Mouse (Mus musculus) heart, adult 2 months (tissue): ENCODE results near the gene Ltn1. TPM values are rescaled to one million over a fixed set of nuclear protein-coding genes. Genes with fewer than 3 reads are reported as not detected.

Experiments
- DNase-seq, 2 experiments: peaks; one replicate each; pipeline ENCODE4 v3.0.0; 2021
- H3K27ac ChIP-seq: fragments of 200-600 bp; 2 replicates; pipeline ENCODE4 v1.8.1; 2022
- H3K27me3 ChIP-seq: fragments of 200-500 bp; 2 replicates; pipeline ENCODE4 v1.6.1; 2012; ENCODE audit warnings: mild to moderate bottlenecking, low read length, inconsistent platforms, mixed read lengths; ENCODE audit not compliant: control insufficient read depth, insufficient read depth
- H3K36me3 ChIP-seq: fragments of 200-500 bp; 2 replicates; pipeline ENCODE4 v1.6.1; 2012; ENCODE audit warnings: low read length, inconsistent platforms; ENCODE audit not compliant: control insufficient read depth, insufficient read depth
- H3K4me1 ChIP-seq: fragments of 200-500 bp; 2 replicates; pipeline ENCODE4 v1.6.1; 2011; ENCODE audit warnings: low read length; ENCODE audit not compliant: control insufficient read depth, insufficient read depth
- H3K4me3 ChIP-seq: fragments of 200-600 bp; 2 replicates; pipeline ENCODE4 v1.8.1; 2022
- H3K79me2 ChIP-seq: fragments of 200-500 bp; replicated peaks from 2 replicates; pipeline ENCODE4 v1.6.1; 2012; ENCODE audit warnings: mild to moderate bottlenecking, inconsistent platforms, low read length, moderate library complexity, mixed read lengths; ENCODE audit not compliant: control insufficient read depth, insufficient read depth
- H3K9ac ChIP-seq: fragments of 200-500 bp; 2 replicates; pipeline ENCODE4 v1.6.1; 2012; ENCODE audit warnings: low read depth, mild to moderate bottlenecking, control low read depth, inconsistent platforms, low read length, mixed read lengths
- CTCF ChIP-seq: fragments of 200-600 bp; IDR thresholded peaks from 2 replicates; pipeline ENCODE4 v1.8.1; 2022; ENCODE audit warnings: antibody characterized with exemption, mild to moderate bottlenecking, moderate library complexity
- EP300 ChIP-seq: fragments of 200-500 bp; IDR thresholded peaks from 2 replicates; pipeline ENCODE4 v1.6.1; 2011; ENCODE audit warnings: low read depth, low read length, control low read depth; ENCODE audit not compliant: insufficient read depth
- POLR2A ChIP-seq: fragments of 200-500 bp; IDR thresholded peaks from 2 replicates; pipeline ENCODE4 v1.6.1; 2011; ENCODE audit warnings: mild to moderate bottlenecking, low read depth, low read length, control low read depth; ENCODE audit not compliant: insufficient read depth
- WGBS: fragments of 180-500 bp; shearing (Covaris S2); methylation state at CpG from one replicate; pipeline ENCODE4 v1.1.7; 2018; 5-methylcytosine and 5-hydroxymethylcytosine counted together
- intact Hi-C: fragments of 180-260 bp; cut with DNase I; formaldehyde crosslinking; loops from one replicate; pipeline ENCODE4 v1.15.1; 2025
- polyA plus RNA-seq: library from polyadenylated mRNA; depleted of rRNA; stranded (reverse); fragments of >200 nt; gene quantifications from 2 replicates; pipeline ENCODE4 v1.2.3, GENCODE M21; 2012
- total RNA-seq, 2 experiments: library from RNA; stranded (reverse); gene quantifications; 2 replicates each; pipeline ENCODE4 v1.2.3; 2021

Gene Ltn1
- total and polyA plus RNA-seq, 3 experiments: 3.1 to 20.7 (median 18.6) TPM

DNA sequence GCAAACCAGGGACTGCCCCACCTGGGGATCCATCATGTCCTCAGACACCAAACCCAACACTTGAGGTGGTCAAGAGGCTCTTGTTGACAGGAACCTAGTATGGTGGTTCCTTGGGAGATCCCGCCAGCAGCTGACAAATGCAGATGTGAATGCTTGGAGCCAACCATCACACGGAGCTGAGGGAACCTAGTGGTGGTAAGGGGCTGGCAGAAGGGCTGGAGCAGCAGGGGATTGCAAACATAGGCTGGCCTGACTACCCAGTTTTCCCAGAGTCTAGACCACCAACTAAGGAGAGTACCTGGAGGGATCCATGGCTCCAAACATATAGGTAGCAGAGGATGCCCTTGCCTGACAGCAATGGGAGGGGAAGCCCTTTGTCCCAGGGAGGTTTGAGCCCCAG, 20.8 kb upstream of the Ltn1 start:
- Histone ChIP-seq H3K79me2 (peaks cover 4% of the 10 kb centered on the region; the same call in 1 of the 2 replicates), H3K27me3 (no peaks in the 10 kb centered on the region), H3K4me1 (peaks cover 4% of the 10 kb centered on the region), H3K27ac (no peak overlapping the region), H3K36me3 (peaks cover 6% of the 10 kb centered on the region; the same call in 1 of the 2 replicates), H3K9ac (no peak overlapping the region), H3K4me3 (no peak overlapping the region)
- no peak for TF ChIP-seq EP300
- no peak for TF ChIP-seq CTCF
- intact Hi-C loops: no loop called here
- DNase-seq: no peak
- WGBS: 93% methylated on average over 2 of the region's 2 CpGs

DNA sequence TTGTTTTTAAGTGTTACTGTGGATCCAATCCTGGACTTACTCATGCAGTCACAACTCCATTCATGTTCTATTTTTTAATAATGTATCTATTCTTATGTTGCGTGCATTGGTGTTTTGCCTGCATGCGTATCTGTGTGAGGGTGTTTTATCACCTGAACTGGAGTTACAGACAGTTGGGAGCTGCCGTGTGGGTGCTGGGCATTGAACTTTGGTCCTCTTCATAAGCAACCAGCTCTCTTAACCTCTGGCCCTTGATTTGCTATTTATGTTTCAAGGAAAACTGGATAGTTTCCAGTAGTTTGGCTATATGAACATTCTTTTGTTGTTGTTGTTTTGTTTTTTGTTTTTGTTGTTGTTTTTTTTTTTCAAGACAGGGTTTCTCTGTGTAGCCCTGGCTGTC, 13.1 kb upstream of the Ltn1 start:
- Histone ChIP-seq H3K36me3 (no peaks in the 10 kb centered on the region), H3K79me2 (no peaks in the 10 kb centered on the region), H3K27me3 (no peaks in the 10 kb centered on the region), H3K4me1 (peaks cover 4% of the 10 kb centered on the region; the same call in 1 of the 2 replicates), H3K4me3 (no peak overlapping the region), H3K27ac (no peak overlapping the region), H3K9ac (no peak overlapping the region)
- no peak for TF ChIP-seq EP300
- 97% methylated on average over 3 of the region's 3 CpGs for WGBS
- intact Hi-C loops: no loop called here
- DNase-seq: no peak

DNA sequence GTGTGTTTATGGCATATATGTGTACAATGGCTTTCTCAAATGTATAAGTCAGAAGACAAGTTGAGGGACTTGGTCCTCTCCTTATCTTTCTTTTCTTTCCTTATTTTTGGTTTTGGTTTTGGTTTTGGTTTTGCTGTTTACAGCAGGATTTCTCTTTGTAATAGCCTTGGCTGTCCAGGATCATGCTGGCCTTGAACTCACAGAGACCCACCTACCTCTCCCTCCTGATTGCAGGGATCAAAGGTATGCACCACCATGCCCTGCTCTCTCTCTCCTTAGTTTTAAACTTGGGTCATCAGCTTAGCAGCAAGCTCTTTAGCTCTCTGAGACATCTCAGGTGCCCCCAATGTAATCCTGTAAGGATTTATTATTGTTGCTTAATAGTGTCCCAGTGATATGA, 12.7 kb upstream of the Ltn1 start:
- intact Hi-C loops: no loop called here
- H3K4me3 ChIP-seq: no peak overlapping the region
- H3K9ac ChIP-seq: no peak overlapping the region
- TF ChIP-seq POLR2A (no peak), EP300 (no peak), CTCF (no peak)
- H3K36me3 ChIP-seq: no peaks in the 10 kb centered on the region
- H3K4me1 ChIP-seq: peaks cover 4% of the 10 kb centered on the region; the same call in 1 of the 2 replicates
- DNase-seq: no peak
- no peaks in the 10 kb centered on the region for H3K79me2 ChIP-seq
- no peaks in the 10 kb centered on the region for H3K27me3 ChIP-seq
- H3K27ac ChIP-seq: no peak overlapping the region

DNA sequence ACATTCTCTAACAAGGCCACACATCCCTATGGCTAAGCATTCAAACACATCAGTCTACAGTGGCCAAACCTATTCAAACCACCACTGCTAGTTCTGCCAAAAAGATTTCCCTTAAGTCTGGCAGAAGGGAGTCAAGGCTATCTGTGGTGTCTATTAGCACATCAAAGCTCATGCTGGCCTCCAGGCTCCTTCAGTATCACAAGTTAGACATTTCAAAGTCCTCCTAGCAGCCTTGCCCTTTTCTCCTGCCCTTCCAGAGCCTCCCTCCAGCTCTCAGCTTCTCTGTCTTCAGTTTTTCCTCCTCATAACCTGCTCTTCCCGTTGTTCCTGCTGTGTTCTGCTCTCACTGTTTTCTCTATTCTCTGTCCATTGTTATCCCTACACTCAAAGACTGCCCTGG, 11.7 kb upstream of the Ltn1 start:
- Histone ChIP-seq H3K9ac (no peak overlapping the region), H3K27ac (no peak overlapping the region), H3K4me1 (peaks cover 5% of the 10 kb centered on the region; the same call in 1 of the 2 replicates), H3K36me3 (no peaks in the 10 kb centered on the region), H3K79me2 (no peaks in the 10 kb centered on the region), H3K27me3 (no peaks in the 10 kb centered on the region), H3K4me3 (no peak overlapping the region)
- intact Hi-C loops: no loop called here
- WGBS: 46% methylated on average over 1 of the region's 1 CpGs
- DNase-seq: no peak
- no peak for TF ChIP-seq POLR2A
- TF ChIP-seq EP300: no peak
- no peak for TF ChIP-seq CTCF

DNA sequence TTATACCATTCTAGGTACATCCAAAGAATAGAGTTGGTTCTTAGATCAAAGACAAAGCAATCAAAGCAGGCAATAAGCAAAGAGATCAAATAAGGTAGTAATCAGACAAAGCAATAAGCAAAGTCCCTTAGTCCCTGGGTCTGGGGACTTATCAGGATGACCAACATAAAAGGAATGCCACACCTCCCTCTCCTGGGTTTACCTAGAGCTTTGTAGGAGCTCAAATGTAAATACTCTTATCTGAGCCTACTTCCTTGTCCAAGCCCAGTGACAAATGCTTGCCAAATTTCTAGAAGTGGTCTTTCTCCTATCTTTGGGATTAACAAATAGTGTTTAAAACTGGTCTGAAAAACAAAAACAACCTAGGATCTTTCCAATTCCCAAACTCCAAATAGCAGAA, 10.8 kb upstream of the Ltn1 start:
- intact Hi-C loops: no loop called here
- no peak overlapping the region for H3K4me3 ChIP-seq
- H3K9ac ChIP-seq: no peak overlapping the region
- H3K27me3 ChIP-seq: no peaks in the 10 kb centered on the region
- no peaks in the 10 kb centered on the region for H3K36me3 ChIP-seq
- TF ChIP-seq CTCF (no peak), EP300 (no peak), POLR2A (no peak)
- DNase-seq: no peak
- no peaks in the 10 kb centered on the region for H3K79me2 ChIP-seq
- H3K27ac ChIP-seq: no peak overlapping the region
- peaks cover 5% of the 10 kb centered on the region; the same call in 1 of the 2 replicates for H3K4me1 ChIP-seq

DNA sequence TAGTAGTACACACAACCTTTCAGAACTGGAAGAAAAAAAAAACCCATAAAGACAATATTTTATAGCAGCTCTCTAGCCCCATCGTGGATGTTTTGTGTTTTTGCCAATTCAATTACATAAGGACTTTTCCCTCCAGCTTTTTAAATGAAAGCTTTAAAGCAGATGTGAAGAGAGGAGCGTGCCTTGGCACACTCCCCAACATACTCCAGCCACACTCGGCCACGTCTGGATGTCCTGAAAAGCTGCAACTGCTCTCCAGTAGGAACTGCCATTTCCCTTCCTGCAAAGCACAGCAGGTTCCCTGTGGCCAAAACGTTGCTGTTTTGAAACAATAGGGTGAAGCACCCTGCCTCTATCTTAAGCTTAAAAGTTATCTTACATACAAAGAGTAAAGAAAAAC, 9.9 kb upstream of the Ltn1 start:
- Histone ChIP-seq H3K27ac (no peak overlapping the region), H3K4me3 (no peak overlapping the region), H3K79me2 (no peaks in the 10 kb centered on the region), H3K27me3 (no peaks in the 10 kb centered on the region), H3K4me1 (peaks cover 5% of the 10 kb centered on the region; the same call in 1 of the 2 replicates), H3K9ac (no peak overlapping the region), H3K36me3 (no peaks in the 10 kb centered on the region)
- intact Hi-C loops: no loop called here
- no peak for DNase-seq
- TF ChIP-seq POLR2A: no peak
- TF ChIP-seq EP300: no peak
- TF ChIP-seq CTCF: no peak
- WGBS: 15% methylated on average over 5 of the region's 5 CpGs

DNA sequence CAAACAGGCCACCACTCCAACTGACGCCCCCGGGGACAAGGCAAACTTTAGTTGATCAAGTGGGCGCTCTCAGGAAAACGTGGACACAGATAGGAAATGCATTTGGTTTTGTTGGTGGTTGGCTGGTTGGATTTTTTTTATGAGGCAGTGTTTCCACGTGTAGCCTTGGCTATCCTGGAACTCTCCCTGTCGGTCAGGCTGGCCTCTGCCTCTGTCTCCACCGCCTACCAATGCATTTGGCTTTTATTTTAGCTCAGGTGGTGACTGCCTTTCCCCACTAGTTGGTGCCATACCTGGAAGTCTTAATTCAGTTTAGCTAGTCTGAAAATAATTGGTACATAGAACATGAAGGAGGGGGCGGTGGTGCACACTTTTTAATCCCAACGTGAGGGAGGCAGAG, 8.7 kb upstream of the Ltn1 start:
- Histone ChIP-seq H3K4me3 (peak overlapping the region; percentile 100), H3K79me2 (no peaks in the 10 kb centered on the region), H3K27me3 (no peaks in the 10 kb centered on the region), H3K27ac (no peak overlapping the region; the same call in 1 of the 2 replicates), H3K9ac (no peak overlapping the region), H3K4me1 (peaks cover 5% of the 10 kb centered on the region; the same call in 1 of the 2 replicates), H3K36me3 (no peaks in the 10 kb centered on the region)
- no peak for TF ChIP-seq EP300
- peak; percentile 23 for TF ChIP-seq CTCF
- no peak for TF ChIP-seq POLR2A
- WGBS: 25% methylated on average over 9 of the region's 9 CpGs
- no peak for DNase-seq
- intact Hi-C loops: loop anchor here (2.0 kb wide), 1 partner anchor 14 kb away; the partner anchor contains the start of gene Usp16
